Mouse (Mus musculus): ENCODE results near the gene Ppp3ca.

Gene Ppp3ca

GRCm38 (mm10) chr3:136816319-136816718 is 146.4 kb downstream of the Ppp3ca start:
- no peak for DNase-seq

GRCm38 (mm10) chr3:136818997-136819396 is 149.1 kb downstream of the Ppp3ca start:
- no peak for DNase-seq

- no peak for DNase-seq
These were observed 151.1 kb downstream of the Ppp3ca start for GRCm38 (mm10) chr3:136821039-136821438.

GRCm38 (mm10) chr3:136821993-136822392 is 152.1 kb downstream of the Ppp3ca start:
- no peak for DNase-seq

- DNase-seq, result no peak
These were observed 152.5 kb downstream of the Ppp3ca start for GRCm38 (mm10) chr3:136822431-136822830.

- no peak for DNase-seq
These were observed 158.5 kb downstream of the Ppp3ca start for GRCm38 (mm10) chr3:136828451-136828850.

GRCm38 (mm10) chr3:136829109-136829508 is 159.2 kb downstream of the Ppp3ca start:
- DNase-seq, result no peak

- DNase-seq, result no peak
These were observed 160.8 kb downstream of the Ppp3ca start for GRCm38 (mm10) chr3:136830687-136831220.

- DNase-seq, result no peak
These were observed 163.2 kb downstream of the Ppp3ca start for GRCm38 (mm10) chr3:136833003-136833745.

GRCm38 (mm10) chr3:136833893-136834292 is 164.0 kb downstream of the Ppp3ca start:
- no peak for DNase-seq

GRCm38 (mm10) chr3:136835851-136836250 is 165.9 kb downstream of the Ppp3ca start:
- DNase-seq, result no peak

- no peak for DNase-seq
These were observed 166.6 kb downstream of the Ppp3ca start for GRCm38 (mm10) chr3:136836319-136837193.

GRCm38 (mm10) chr3:136837589-136837988 is 167.7 kb downstream of the Ppp3ca start:
- no peak for DNase-seq

GRCm38 (mm10) chr3:136841282-136841681 is 171.4 kb downstream of the Ppp3ca start:
- DNase-seq, result no peak

- no peak for DNase-seq
These were observed 172.5 kb downstream of the Ppp3ca start for GRCm38 (mm10) chr3:136842384-136842783.

- no peak for DNase-seq
These were observed 174.0 kb downstream of the Ppp3ca start for GRCm38 (mm10) chr3:136843811-136844491.

GRCm38 (mm10) chr3:136849035-136849434 is 179.1 kb downstream of the Ppp3ca start:
- DNase-seq, result no peak

- DNase-seq, result no peak
These were observed 183.0 kb downstream of the Ppp3ca start for GRCm38 (mm10) chr3:136852921-136853320.

- no peak for DNase-seq
These were observed 183.7 kb downstream of the Ppp3ca start for GRCm38 (mm10) chr3:136853596-136853995.

GRCm38 (mm10) chr3:136855996-136856395 is 186.1 kb downstream of the Ppp3ca start:
- no peak for DNase-seq

- no peak for DNase-seq
These were observed 192.3 kb downstream of the Ppp3ca start for GRCm38 (mm10) chr3:136862051-136862837.

GRCm38 (mm10) chr3:136863127-136863526 is 193.2 kb downstream of the Ppp3ca start:
- no peak for DNase-seq

All from right cerebral cortex, postnatal 25 days (tissue).